Mouse (Mus musculus) bone marrow macrophage, adult 2 months (primary cell): ENCODE data around the gene Nr1d1.

ENCODE experiments used
- CTCF ChIP-seq: IDR thresholded peaks from 2 replicates; pipeline ENCODE4 v1.5.1; 2012; ENCODE audit warnings: low read depth, mild to moderate bottlenecking, low read length, moderate library complexity
- POLR2A ChIP-seq: IDR thresholded peaks from 2 replicates; pipeline ENCODE4 v1.6.1; 2012; ENCODE audit warnings: mild to moderate bottlenecking, low read depth, low read length, borderline replicate concordance

DNA sequence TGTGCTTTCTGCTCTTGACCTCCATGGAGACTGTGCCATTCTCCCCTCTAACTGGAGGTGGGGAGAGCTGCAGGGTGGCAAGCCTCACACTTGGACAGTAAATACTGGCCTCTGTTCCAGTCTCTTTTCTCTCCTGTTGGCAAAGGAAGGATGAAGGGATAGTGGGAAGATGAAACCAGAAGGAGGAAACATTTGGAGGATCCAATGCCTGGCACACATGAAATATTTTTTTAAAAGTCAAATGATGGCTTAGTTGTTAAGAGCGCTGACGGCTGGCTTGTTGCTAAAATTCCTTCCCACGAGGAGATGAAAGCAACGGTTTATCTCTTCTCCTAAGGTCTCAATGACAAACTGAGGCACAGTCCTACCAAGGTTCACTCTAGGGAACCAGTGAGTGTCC is 40.0 kb downstream of the Nr1d1 start:
- TF ChIP-seq CTCF (no peak), POLR2A (no peak)
